Mouse (Mus musculus) stomach, postnatal 0 days (tissue): ENCODE results near the gene Sipa1l2.

Source experiments
- CTCF ChIP-seq: IDR thresholded peaks from 2 replicates; pipeline ENCODE4 v1.5.1; 2016; ENCODE audit warnings: antibody characterized with exemption, low read depth, mild to moderate bottlenecking, moderate library complexity
- EP300 ChIP-seq: optimal IDR thresholded peaks from 2 replicates; pipeline ENCODE3; 2016; ENCODE audit warnings: antibody characterized with exemption

DNA sequence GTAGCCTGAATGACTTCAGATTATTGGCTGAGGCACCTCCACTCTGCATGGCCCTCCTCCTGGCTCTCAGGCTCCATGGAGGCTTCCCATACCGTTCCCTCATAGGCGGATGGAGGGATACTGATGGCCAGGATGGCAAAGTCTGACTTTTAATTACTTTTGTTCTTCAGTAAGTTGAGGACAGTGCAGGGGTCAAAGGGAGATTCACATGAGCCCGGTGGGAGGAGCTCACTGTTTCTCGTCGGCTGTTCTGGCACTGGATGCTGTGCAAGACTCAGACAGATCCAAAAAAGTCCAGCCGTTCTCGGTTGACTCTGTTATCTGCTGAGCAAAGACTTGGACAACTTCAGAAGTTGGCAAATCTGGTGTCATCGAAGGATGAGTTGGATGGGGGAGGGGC, 155.0 kb downstream of the Sipa1l2 start:
- TF ChIP-seq EP300 (no peak), CTCF (no peak)
